Mouse (Mus musculus) lung, postnatal 0 days (tissue): ENCODE results near the gene Zcchc4. TPM values are rescaled to one million over a fixed set of nuclear protein-coding genes. Genes with fewer than 3 reads are reported as not detected.

ENCODE experiments used
- ATAC-seq: fragments of 200-750 bp; cut with Nextera tagmentation; 2 replicates; pipeline ENCODE4 v1.8.0; 2017; ENCODE audit warnings: moderate library complexity
- DNase-seq: peaks from one replicate; pipeline ENCODE4 v3.0.0-alpha.2; 2016; ENCODE audit warnings: low spot score
- H3K27ac ChIP-seq: fragments of 300-500 bp; sonication (generic); 2 replicates; pipeline ENCODE4 v1.5.1; 2014; ENCODE audit warnings: antibody characterized with exemption, mild to moderate bottlenecking, low read length, mixed read lengths
- H3K27me3 ChIP-seq: fragments of 300-500 bp; sonication (generic); replicated peaks from 2 replicates; pipeline ENCODE4 v1.6.1; 2014; ENCODE audit warnings: low read length, mixed read lengths; ENCODE audit not compliant: insufficient read depth
- H3K36me3 ChIP-seq: fragments of 300-500 bp; sonication (generic); 2 replicates; pipeline ENCODE4 v1.6.1; 2014; ENCODE audit warnings: low read length, mixed read lengths; ENCODE audit not compliant: insufficient read depth
- H3K4me1 ChIP-seq: fragments of 300-500 bp; sonication (generic); 2 replicates; pipeline ENCODE4 v1.6.1; 2014; ENCODE audit warnings: antibody characterized with exemption, low read depth, low read length, mixed read lengths; ENCODE audit not compliant: insufficient read depth
- H3K4me2 ChIP-seq: fragments of 300-500 bp; sonication (generic); replicated peaks from 2 replicates; pipeline ENCODE4 v1.6.1; 2014; ENCODE audit warnings: low read depth, mild to moderate bottlenecking, low read length, moderate library complexity, mixed read lengths
- H3K4me3 ChIP-seq: fragments of 300-500 bp; sonication (generic); 2 replicates; pipeline ENCODE4 v1.5.1; 2014; ENCODE audit warnings: low read depth, low read length
- H3K9ac ChIP-seq: fragments of 300-500 bp; sonication (generic); replicated peaks from 2 replicates; pipeline ENCODE4 v1.6.1; 2014; ENCODE audit warnings: low read depth, mild to moderate bottlenecking
- H3K9me3 ChIP-seq: fragments of 300-500 bp; sonication (generic); 2 replicates; pipeline ENCODE4 v1.6.1; 2016; ENCODE audit warnings: low read length, mixed read lengths
- CTCF ChIP-seq: IDR thresholded peaks from 2 replicates; pipeline ENCODE4 v1.5.1; 2016; ENCODE audit warnings: antibody characterized with exemption, mild to moderate bottlenecking
- EP300 ChIP-seq: IDR thresholded peaks from 2 replicates; pipeline ENCODE4 v1.6.1; 2016; ENCODE audit warnings: antibody characterized with exemption, mild to moderate bottlenecking, control low read depth
- WGBS: fragments of 180-500 bp; shearing (Covaris S2); extraction: QIAGEN DNeasy Blood & Tissue Kit; methylation state at CpG from one replicate; pipeline ENCODE4 v1.1.7; 2014; 5-methylcytosine and 5-hydroxymethylcytosine counted together
- polyA plus RNA-seq: library from polyadenylated mRNA; unstranded; fragments of >200 nt; fragmentation: Nextera tagmentation; extraction: Ambion mirVana; gene quantifications from 2 replicates; pipeline ENCODE4 v1.2.1, GENCODE M21; 2015

Zcchc4 gene
- polyA plus RNA-seq, 1 experiment from 2014 or later = 5.2 TPM

- no peak overlapping the region for H3K4me2 ChIP-seq
- TF ChIP-seq CTCF (no peak), EP300 (no peak)
- H3K4me3 ChIP-seq = no peak overlapping the region
- DNase-seq (no peak), ATAC-seq (no peak)
- no peak overlapping the region for H3K27ac ChIP-seq
- no peaks in the 10 kb centered on the region for H3K36me3 ChIP-seq
- H3K9me3 ChIP-seq = no peaks in the 10 kb centered on the region
- no peak overlapping the region for H3K9ac ChIP-seq
- 68% methylated on average over 4 of the region's 4 CpGs for WGBS
- no peaks in the 10 kb centered on the region for H3K27me3 ChIP-seq
- no peaks in the 10 kb centered on the region for H3K4me1 ChIP-seq
Measured at GRCm38 (mm10) chr5:52827923-52828322, 52.7 kb downstream of the Zcchc4 start.

GRCm38 (mm10) chr5:52833005-52833404, 57.8 kb downstream of the Zcchc4 start:
- no peaks in the 10 kb centered on the region for H3K27me3 ChIP-seq
- peak overlapping the region; percentile 74 for H3K4me3 ChIP-seq
- H3K9me3 ChIP-seq = no peaks in the 10 kb centered on the region
- H3K9ac ChIP-seq = no peak overlapping the region
- peak; percentile 22 for DNase-seq
- H3K27ac ChIP-seq = peak overlapping the region; percentile 95; the same call in 1 of the 2 replicates
- no peak for ATAC-seq
- H3K4me1 ChIP-seq = peaks cover 6% of the 10 kb centered on the region; the same call in 1 of the 2 replicates
- peak overlapping the region; percentile 74; the same call in 1 of the 2 replicates for H3K4me2 ChIP-seq
- no peak for TF ChIP-seq CTCF
- TF ChIP-seq EP300 = no peak
- H3K36me3 ChIP-seq = peaks cover 3% of the 10 kb centered on the region; the same call in 1 of the 2 replicates

- DNase-seq (peak; percentile 100), ATAC-seq (peak; percentile 98)
- peaks cover 6% of the 10 kb centered on the region; the same call in 1 of the 2 replicates for H3K4me1 ChIP-seq
- H3K36me3 ChIP-seq = peaks cover 3% of the 10 kb centered on the region; the same call in 1 of the 2 replicates
- H3K27ac ChIP-seq = peak within 1 kb of the TSS; percentile 95
- H3K9ac ChIP-seq = peak within 1 kb of the TSS; percentile 87
- TF ChIP-seq EP300 (0 out of 2 replicates have a peak, but pooled peaks have one; percentile 6), CTCF (no peak)
- under 1% methylated on average over 43 of the region's 50 CpGs for WGBS
- H3K27me3 ChIP-seq = no peaks in the 10 kb centered on the region
- peak within 1 kb of the TSS; percentile 74 for H3K4me2 ChIP-seq
- H3K9me3 ChIP-seq = no peaks in the 10 kb centered on the region
- peak within 1 kb of the TSS; percentile 74 for H3K4me3 ChIP-seq
Measured at GRCm38 (mm10) chr5:52833761-52834274, 58.6 kb downstream of the Zcchc4 start, which contains the start of gene Anapc4. TSS of gene Anapc4 (plus strand) at chr5:52834012.

GRCm38 (mm10) chr5:52834386-52834785, 59.2 kb downstream of the Zcchc4 start:
- Histone ChIP-seq H3K27me3 (no peaks in the 10 kb centered on the region), H3K27ac (peak overlapping the region; percentile 95), H3K9ac (peak overlapping the region; percentile 87), H3K36me3 (peaks cover 3% of the 10 kb centered on the region; the same call in 1 of the 2 replicates), H3K4me1 (peaks cover 6% of the 10 kb centered on the region; the same call in 1 of the 2 replicates), H3K4me2 (peak overlapping the region; percentile 74), H3K4me3 (peak overlapping the region; percentile 74), H3K9me3 (no peaks in the 10 kb centered on the region)
- peak; percentile 15 for ATAC-seq
- WGBS = 3% methylated on average over 8 of the region's 8 CpGs
- peak; percentile 68 for DNase-seq
- TF ChIP-seq EP300 = no peak
- no peak for TF ChIP-seq CTCF

GRCm38 (mm10) chr5:52844319-52844718, 69.1 kb downstream of the Zcchc4 start:
- TF ChIP-seq EP300 = no peak
- no peak for TF ChIP-seq CTCF
- no peak overlapping the region for H3K4me3 ChIP-seq
- H3K36me3 ChIP-seq = peaks cover 23% of the 10 kb centered on the region
- H3K27me3 ChIP-seq = no peaks in the 10 kb centered on the region
- H3K9me3 ChIP-seq = no peaks in the 10 kb centered on the region
- DNase-seq (peak; percentile 68), ATAC-seq (peak; percentile 90)
- no peak overlapping the region for H3K27ac ChIP-seq
- H3K4me1 ChIP-seq = no peaks in the 10 kb centered on the region
- no peak overlapping the region for H3K9ac ChIP-seq
- 69% methylated on average over 7 of the region's 7 CpGs for WGBS
- no peak overlapping the region for H3K4me2 ChIP-seq

GRCm38 (mm10) chr5:52855727-52856126, 80.5 kb downstream of the Zcchc4 start:
- 91% methylated on average over 5 of the region's 5 CpGs for WGBS
- no peaks in the 10 kb centered on the region for H3K27me3 ChIP-seq
- no peak overlapping the region for H3K9ac ChIP-seq
- H3K9me3 ChIP-seq = no peaks in the 10 kb centered on the region
- peak; percentile 31 for TF ChIP-seq CTCF
- no peak for TF ChIP-seq EP300
- H3K4me1 ChIP-seq = no peaks in the 10 kb centered on the region
- no peak overlapping the region for H3K4me2 ChIP-seq
- no peak overlapping the region for H3K27ac ChIP-seq
- H3K4me3 ChIP-seq = no peak overlapping the region
- ATAC-seq = no peak
- peaks cover 38% of the 10 kb centered on the region for H3K36me3 ChIP-seq
- DNase-seq = no peak
